Mouse (Mus musculus) CH12.LX (cell line): ENCODE results near the gene Vmn1r39. TPM values are rescaled to one million over a fixed set of nuclear protein-coding genes. Genes with fewer than 3 reads are reported as not detected.

ENCODE experiments used
- DNase-seq: peaks from one replicate; pipeline ENCODE4 v3.0.0-alpha.2; 2013; ENCODE audit errors: extremely low read depth
- H3K27ac ChIP-seq: 2 replicates; pipeline ENCODE4 v1.5.1; 2012; ENCODE audit warnings: low read depth, mild to moderate bottlenecking, control low read depth, moderate library complexity; ENCODE audit not compliant: insufficient read depth
- H3K27me3 ChIP-seq: replicated peaks from 2 replicates; pipeline ENCODE3; 2012; ENCODE audit warnings: inconsistent platforms
- H3K36me3 ChIP-seq, 2 experiments: replicated peaks in 1 of 2; 2 replicates each; pipeline versions ENCODE3 to v1.6.1; 2012; ENCODE audit warnings: inconsistent platforms in 1 of 2, low read length in 1 of 2, mild to moderate bottlenecking in 1 of 2, mixed read lengths in 1 of 2, moderate library complexity in 1 of 2; ENCODE audit not compliant: control insufficient read depth in 1 of 2, insufficient read depth in 1 of 2
- H3K4me1 ChIP-seq, 2 experiments: 2 replicates each; pipeline ENCODE4 v1.6.1; 2012; ENCODE audit warnings: inconsistent platforms in 1 of 2, moderate library complexity in 1 of 2; ENCODE audit not compliant: insufficient read depth in 2 of 2, control insufficient read depth in 1 of 2
- H3K4me2 ChIP-seq: 2 replicates; pipeline ENCODE4 v1.6.1; 2012; ENCODE audit warnings: low read depth, mild to moderate bottlenecking, control low read depth; ENCODE audit not compliant: poor library complexity, insufficient read depth, severe bottlenecking
- H3K4me3 ChIP-seq, 3 experiments: fragments of 150-350 bp in 1 of 3; sonication (generic) in 1 of 3; replicated peaks in 1 of 3; 2 replicates each; pipeline versions ENCODE3 to v1.5.1; 2011 to 2012; ENCODE audit warnings: low read depth in 2 of 3, low read length in 2 of 3, mild to moderate bottlenecking in 2 of 3, moderate library complexity in 2 of 3, control low read depth in 1 of 3, improper control_type of control experiment in 1 of 3, inconsistent platforms in 1 of 3, mixed read lengths in 1 of 3; ENCODE audit not compliant: poor library complexity in 1 of 3
- H3K79me2 ChIP-seq: replicated peaks from 2 replicates; pipeline ENCODE4 v1.6.1; 2012; ENCODE audit warnings: mild to moderate bottlenecking, moderate library complexity; ENCODE audit not compliant: control insufficient read depth, poor library complexity, insufficient read depth, severe bottlenecking; ENCODE audit errors: extremely low read depth
- H3K9ac ChIP-seq: 2 replicates; pipeline ENCODE4 v1.6.1; 2012; ENCODE audit warnings: low read depth, mild to moderate bottlenecking, control low read depth, moderate library complexity; ENCODE audit not compliant: insufficient read depth
- H3K9me3 ChIP-seq: replicated peaks from 2 replicates; pipeline ENCODE3; 2012; ENCODE audit warnings: low read length, inconsistent platforms, mixed read lengths
- BHLHE40 ChIP-seq: IDR thresholded peaks from 2 replicates; pipeline ENCODE4 v1.6.1; 2011; ENCODE audit warnings: mild to moderate bottlenecking, low read depth, low read length, improper control_type of control experiment
- CHD1 ChIP-seq: IDR thresholded peaks from 2 replicates; pipeline ENCODE4 v1.6.1; 2012; ENCODE audit warnings: low read depth, low read length, improper control_type of control experiment, inconsistent platforms
- CHD2 ChIP-seq: IDR thresholded peaks from 2 replicates; pipeline ENCODE4 v1.6.1; 2011; ENCODE audit warnings: low read length, improper control_type of control experiment
- CTCF ChIP-seq, 2 experiments: IDR thresholded peaks in 1 of 2; conservative IDR thresholded peaks in 1 of 2; 2 replicates each; pipeline ENCODE4 v1.5.1; 2011 to 2012; ENCODE audit warnings: low read depth in 2 of 2, low read length in 2 of 2, improper control_type of control experiment in 1 of 2, inconsistent platforms in 1 of 2, mild to moderate bottlenecking in 1 of 2, moderate library complexity in 1 of 2
- E2F4 ChIP-seq: IDR thresholded peaks from 2 replicates; pipeline ENCODE4 v1.6.1; 2011; ENCODE audit warnings: low read depth, low read length, improper control_type of control experiment; ENCODE audit not compliant: insufficient replicate concordance
- ETS1 ChIP-seq: conservative IDR thresholded peaks from 2 replicates; pipeline ENCODE4 v1.6.1; 2012; ENCODE audit warnings: low read depth, mild to moderate bottlenecking, inconsistent platforms, low read length, improper control_type of control experiment, moderate library complexity
- HCFC1 ChIP-seq: IDR thresholded peaks from 2 replicates; pipeline ENCODE4 v1.6.1; 2012; ENCODE audit warnings: low read depth, mild to moderate bottlenecking, inconsistent platforms, low read length, improper control_type of control experiment
- KAT2A ChIP-seq: IDR thresholded peaks from 2 replicates; pipeline ENCODE4 v1.6.1; 2012; ENCODE audit warnings: low read length, improper control_type of control experiment, inconsistent platforms; ENCODE audit not compliant: insufficient replicate concordance
- MAZ ChIP-seq: IDR thresholded peaks from 2 replicates; pipeline ENCODE4 v1.6.1; 2012; ENCODE audit warnings: low read depth, mild to moderate bottlenecking, inconsistent platforms, low read length, improper control_type of control experiment, moderate library complexity
- MYC ChIP-seq: IDR thresholded peaks from 2 replicates; pipeline ENCODE4 v1.6.1; 2011; ENCODE audit warnings: low read depth, mild to moderate bottlenecking, improper control_type of control experiment, low read length
- NELFE ChIP-seq: IDR thresholded peaks from 2 replicates; pipeline ENCODE4 v1.6.1; 2011; ENCODE audit warnings: low read depth, low read length, improper control_type of control experiment
- POLR2AphosphoS2 ChIP-seq: IDR thresholded peaks from 2 replicates; pipeline ENCODE4 v1.6.1; 2011; ENCODE audit warnings: low read depth, low read length, improper control_type of control experiment
- RAD21 ChIP-seq: IDR thresholded peaks from 2 replicates; pipeline ENCODE4 v1.6.1; 2011; ENCODE audit warnings: low read depth, mild to moderate bottlenecking, low read length, improper control_type of control experiment, moderate library complexity
- SIN3A ChIP-seq: IDR thresholded peaks from 2 replicates; pipeline ENCODE4 v1.6.1; 2012; ENCODE audit warnings: low read length, improper control_type of control experiment, inconsistent platforms
- TBP ChIP-seq: conservative IDR thresholded peaks from 2 replicates; pipeline ENCODE4 v1.6.1; 2011; ENCODE audit warnings: low read depth, low read length, improper control_type of control experiment
- TCF12 ChIP-seq: IDR thresholded peaks from 2 replicates; pipeline ENCODE4 v1.6.1; 2014; ENCODE audit warnings: low read depth, mild to moderate bottlenecking, inconsistent platforms, low read length, improper control_type of control experiment
- USF1 ChIP-seq: IDR thresholded peaks from 2 replicates; pipeline ENCODE4 v1.6.1; 2014; ENCODE audit warnings: low read depth, mild to moderate bottlenecking, inconsistent platforms, low read length, improper control_type of control experiment
- ZC3H11A ChIP-seq: IDR thresholded peaks from 2 replicates; pipeline ENCODE4 v1.6.1; 2012; ENCODE audit warnings: low read depth, mild to moderate bottlenecking, inconsistent platforms, low read length, improper control_type of control experiment
- ZKSCAN1 ChIP-seq: IDR thresholded peaks from 2 replicates; pipeline ENCODE4 v1.6.1; 2012; ENCODE audit warnings: low read depth, inconsistent platforms, low read length, improper control_type of control experiment, borderline replicate concordance
- ZMIZ1 ChIP-seq: IDR thresholded peaks from 2 replicates; pipeline ENCODE4 v1.6.1; 2012; ENCODE audit warnings: low read depth, mild to moderate bottlenecking, inconsistent platforms, low read length, improper control_type of control experiment
- dilution Hi-C: fragments of 300-500 bp; cut with MboI; formaldehyde crosslinking; loops from 2 replicates; pipeline ENCODE4 v1.14.3; 2020; ENCODE audit warnings: low sequenced_read_pairs; ENCODE audit not compliant: extremely low pct_unique_long_range_greater_than_20kb, extremely low pct_ligation_motif_present
- in situ Hi-C: fragments of 300-500 bp; cut with MboI; formaldehyde crosslinking; loops from 3 replicates; pipeline ENCODE4 v1.14.3; 2019; ENCODE audit warnings: low sequenced_read_pairs, low pct_ligation_motif_present, low pct_unique_long_range_greater_than_20kb, mixed read lengths
- polyA plus RNA-seq: library from polyadenylated mRNA; unstranded; fragments of >175 nt; gene quantifications from 2 replicates; pipeline ENCODE4 v1.2.1, GENCODE M21; 2012; ENCODE audit warnings: low read depth; ENCODE audit not compliant: insufficient read length
- total RNA-seq, 2 experiments: library from RNA; depleted of rRNA; stranded (reverse); fragments of 300-350 nt in 1 of 2; fragments of >200 nt in 1 of 2; gene quantifications; 2 replicates each; pipeline ENCODE4 v1.2.3; 2012 to 2014

The Vmn1r39 gene
- total and polyA plus RNA-seq, 3 experiments: not detected

DNA sequence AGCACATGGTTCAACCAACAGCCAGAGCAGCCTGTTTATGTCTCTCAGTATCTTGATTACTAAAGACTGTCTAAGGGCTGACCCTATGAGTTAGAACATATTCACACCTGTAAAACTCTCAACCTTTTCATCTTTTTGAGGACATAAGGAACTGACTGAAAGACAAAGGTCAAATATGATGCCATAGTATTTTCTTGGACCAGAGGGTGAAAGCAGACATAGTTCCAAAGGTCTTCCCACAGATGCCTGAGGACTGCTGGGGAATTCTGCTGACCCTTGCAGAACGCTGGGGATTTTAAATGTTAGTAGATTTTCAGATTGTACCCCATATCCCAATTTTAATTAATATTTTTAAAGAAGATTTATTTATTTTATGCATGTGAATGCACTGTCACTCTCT, 47.9 kb upstream of the Vmn1r39 start:
- H3K4me3 ChIP-seq: no peak overlapping the region

DNA sequence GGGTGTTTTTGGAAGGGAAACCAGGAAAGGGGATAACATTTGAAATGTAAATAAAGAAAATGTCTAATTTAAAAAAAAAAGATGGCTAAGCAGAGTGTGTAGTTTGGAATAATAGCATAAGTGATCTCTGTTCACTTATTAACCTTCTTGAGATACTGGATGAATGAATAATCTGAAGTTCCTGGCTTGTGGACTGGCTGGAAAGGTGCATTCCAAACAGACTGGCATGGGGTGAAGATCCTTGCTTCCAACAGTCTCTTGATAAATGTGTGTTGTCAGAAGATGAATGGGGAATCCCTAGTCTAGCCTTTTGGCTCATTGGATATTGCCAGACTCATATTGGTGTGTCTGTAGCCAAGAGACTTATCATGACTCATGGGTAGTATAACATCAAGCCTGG, 45.8 kb upstream of the Vmn1r39 start:
- no peak overlapping the region for H3K27ac ChIP-seq
- H3K4me2 ChIP-seq: no peak overlapping the region
- H3K27me3 ChIP-seq: no peaks in the 10 kb centered on the region
- TF ChIP-seq BHLHE40 (no peak), SIN3A (no peak), USF1 (no peak), TBP (no peak), POLR2AphosphoS2 (no peak), MAZ (no peak), CHD2 (no peak)
- no peak overlapping the region for H3K9ac ChIP-seq
- H3K4me3 ChIP-seq: no peak overlapping the region
- dilution Hi-C loops (no loop called here), in situ Hi-C loops (no loop called here)
- no peaks in the 10 kb centered on the region for H3K4me1 ChIP-seq
- no peaks in the 10 kb centered on the region for H3K9me3 ChIP-seq
- DNase-seq: no peak
- no peaks in the 10 kb centered on the region for H3K79me2 ChIP-seq
- no peaks in the 10 kb centered on the region for H3K36me3 ChIP-seq

More for the DNA sequence above, 47.9 kb upstream of the Vmn1r39 start:
- TF ChIP-seq ZKSCAN1 (no peak), CTCF (conservative IDR thresholded peaks at IDR 0.05 in 1 of 2, IDR thresholded peaks at IDR 0.05 in 1 of 2; ENCODE audit: low read depth in 2 of 2, low read length in 2 of 2) (no peak), ZC3H11A (no peak), POLR2AphosphoS2 (no peak), E2F4 (no peak), HCFC1 (no peak), BHLHE40 (no peak), NELFE (no peak), ZMIZ1 (no peak), MYC (no peak), TCF12 (no peak), KAT2A (no peak), USF1 (no peak), ETS1 (no peak), SIN3A (no peak), MAZ (no peak), CHD1 (no peak), RAD21 (no peak)
- TF ChIP-seq, all 38 proteins: peak for 0
- 0 out of 4 replicates have a peak, but pooled peaks cover 0 to 2% of the 10 kb centered on the region in 2 experiments for H3K4me1 ChIP-seq
- DNase-seq: no peak
- in situ Hi-C loops (no loop called here), dilution Hi-C loops (no loop called here)
- H3K9ac ChIP-seq: no peak overlapping the region
- no peak overlapping the region for H3K27ac ChIP-seq
- no peaks in the 10 kb centered on the region for H3K79me2 ChIP-seq
- no peaks in the 10 kb centered on the region for H3K27me3 ChIP-seq
- no peaks in the 10 kb centered on the region for H3K36me3 ChIP-seq
- H3K4me2 ChIP-seq: no peak overlapping the region
- H3K9me3 ChIP-seq: no peaks in the 10 kb centered on the region
